Mouse (Mus musculus) lung, embryonic 14.5 days (tissue): ENCODE data around the gene Sgcd. TPM values are rescaled to one million over a fixed set of nuclear protein-coding genes. Genes with fewer than 3 reads are reported as not detected.
A peak's percentile ranks its signal among the peaks of the same experiment; 100 is the strongest.

ENCODE experiments used
- ATAC-seq: fragments of 200-750 bp; cut with Nextera tagmentation; 2 replicates; pipeline ENCODE4 v1.8.0; 2017; ENCODE audit warnings: mild to moderate bottlenecking, moderate TSS enrichment, moderate library complexity; ENCODE audit not compliant: insufficient read depth
- DNase-seq: peaks from one replicate; pipeline ENCODE4 v3.0.0-alpha.2; 2015
- H3K27ac ChIP-seq: fragments of 300-500 bp; sonication (generic); 2 replicates; pipeline ENCODE4 v1.5.1; 2014; ENCODE audit warnings: low read depth, mild to moderate bottlenecking, moderate library complexity
- H3K27me3 ChIP-seq: fragments of 300-500 bp; sonication (generic); 2 replicates; pipeline ENCODE4 v1.6.1; 2014; ENCODE audit warnings: low read length, control low read depth; ENCODE audit not compliant: insufficient read depth
- H3K36me3 ChIP-seq: fragments of 300-500 bp; sonication (generic); 2 replicates; pipeline ENCODE4 v1.6.1; 2014; ENCODE audit warnings: control low read depth; ENCODE audit not compliant: insufficient read depth
- H3K4me1 ChIP-seq: fragments of 300-500 bp; sonication (generic); 2 replicates; pipeline ENCODE4 v1.6.1; 2014; ENCODE audit warnings: antibody characterized with exemption, control low read depth; ENCODE audit not compliant: insufficient read depth
- H3K4me2 ChIP-seq: fragments of 300-500 bp; sonication (generic); 2 replicates; pipeline ENCODE4 v1.6.1; 2014; ENCODE audit warnings: mild to moderate bottlenecking
- H3K4me3 ChIP-seq: fragments of 300-500 bp; sonication (generic); 2 replicates; pipeline ENCODE4 v1.5.1; 2014; ENCODE audit warnings: low read depth, low read length
- H3K9ac ChIP-seq: fragments of 300-500 bp; sonication (generic); 2 replicates; pipeline ENCODE4 v1.6.1; 2014
- H3K9me3 ChIP-seq: fragments of 300-500 bp; sonication (generic); 2 replicates; pipeline ENCODE4 v1.6.1; 2016; ENCODE audit warnings: low read depth, low read length, control low read depth
- CTCF ChIP-seq: IDR thresholded peaks from 2 replicates; pipeline ENCODE4 v1.5.1; 2016; ENCODE audit warnings: antibody characterized with exemption, low read depth
- WGBS: fragments of 180-500 bp; shearing (Covaris S2); extraction: QIAGEN DNeasy Blood & Tissue Kit; methylation state at CpG from one replicate; pipeline ENCODE4 v1.1.7; 2014; 5-methylcytosine and 5-hydroxymethylcytosine counted together
- polyA plus RNA-seq: library from polyadenylated mRNA; unstranded; fragments of >200 nt; fragmentation: Nextera tagmentation; extraction: Ambion mirVana; gene quantifications from 2 replicates; pipeline ENCODE4 v1.2.1, GENCODE M21; 2014

Gene Sgcd
- polyA plus RNA-seq, 1 experiment from 2014 or later = 2.5 TPM

DNA sequence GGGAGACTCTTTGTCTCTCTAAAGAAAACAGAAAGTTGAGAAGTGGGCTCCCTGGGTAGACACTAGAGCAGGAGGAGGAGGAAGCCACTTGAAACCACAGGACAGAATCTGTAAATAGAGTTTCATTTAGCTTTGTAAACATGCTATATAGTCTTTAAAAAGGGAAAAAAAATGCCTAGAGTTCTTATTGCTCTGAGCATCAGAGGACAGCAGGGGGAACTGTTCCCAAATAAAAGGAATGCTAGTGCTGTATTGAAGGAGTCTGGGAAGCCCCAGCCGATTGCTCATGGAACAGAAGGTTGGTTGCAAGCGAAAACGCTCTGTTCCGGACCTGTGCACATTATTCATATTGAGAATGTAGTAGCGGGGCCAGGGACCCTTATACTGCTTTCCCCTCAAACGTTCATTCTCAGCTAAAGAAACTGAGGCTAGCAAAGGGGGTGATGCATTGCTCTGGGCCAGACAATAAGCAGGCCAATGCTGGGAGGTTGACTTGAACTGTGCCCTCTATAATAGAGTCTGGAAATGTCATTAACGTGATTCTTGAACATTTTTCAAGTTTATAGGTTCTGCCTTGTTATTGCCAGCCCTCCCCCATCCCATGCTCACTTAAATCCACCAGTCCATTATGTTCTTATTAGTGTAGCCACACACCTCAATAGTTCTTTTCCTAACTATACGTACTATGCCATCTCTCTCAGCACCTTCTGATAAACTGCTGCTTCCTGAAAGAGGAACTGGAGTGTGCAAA is 1140.4 kb downstream of the Sgcd start:
- DNase-seq (peak; percentile 78), ATAC-seq (peak; percentile 70; the same call in 1 of the 2 replicates)
- Histone ChIP-seq H3K9ac (no peak overlapping the region), H3K9me3 (no peaks in the 10 kb centered on the region), H3K4me2 (no peak overlapping the region), H3K27ac (no peak overlapping the region), H3K4me1 (no peaks in the 10 kb centered on the region), H3K27me3 (no peaks in the 10 kb centered on the region), H3K4me3 (no peak overlapping the region), H3K36me3 (no peaks in the 10 kb centered on the region)
- WGBS = 27% methylated on average over 8 of the region's 8 CpGs
- TF ChIP-seq CTCF = peak; percentile 62

DNA sequence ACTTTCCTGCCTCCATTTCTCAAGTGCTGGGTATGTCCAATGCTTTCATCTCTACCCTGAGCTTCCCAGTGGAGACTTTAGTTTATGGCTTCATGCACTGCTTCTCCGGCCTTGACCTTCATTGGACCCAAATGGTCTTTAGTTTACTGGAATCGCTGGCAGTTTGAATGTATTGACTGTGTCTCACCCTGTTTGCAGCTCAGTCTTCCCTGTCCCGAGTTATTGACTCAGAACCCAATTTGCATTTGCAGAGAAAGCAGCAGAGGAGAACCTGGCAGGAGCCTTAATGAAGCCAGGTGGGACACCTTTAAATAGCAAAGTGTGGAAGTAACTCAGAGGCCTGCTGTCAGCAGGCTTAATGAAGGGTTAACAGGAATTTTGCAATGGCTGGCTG is 1140.9 kb downstream of the Sgcd start:
- H3K4me2 ChIP-seq = no peak overlapping the region
- no peak for ATAC-seq
- no peak overlapping the region for H3K27ac ChIP-seq
- TF ChIP-seq CTCF = no peak
- no peak overlapping the region for H3K9ac ChIP-seq
- no peak for DNase-seq
- H3K4me1 ChIP-seq = no peaks in the 10 kb centered on the region
- WGBS = 48% methylated on average over 3 of the region's 3 CpGs
- no peaks in the 10 kb centered on the region for H3K27me3 ChIP-seq
- no peaks in the 10 kb centered on the region for H3K36me3 ChIP-seq
- no peaks in the 10 kb centered on the region for H3K9me3 ChIP-seq
- H3K4me3 ChIP-seq = no peak overlapping the region

DNA sequence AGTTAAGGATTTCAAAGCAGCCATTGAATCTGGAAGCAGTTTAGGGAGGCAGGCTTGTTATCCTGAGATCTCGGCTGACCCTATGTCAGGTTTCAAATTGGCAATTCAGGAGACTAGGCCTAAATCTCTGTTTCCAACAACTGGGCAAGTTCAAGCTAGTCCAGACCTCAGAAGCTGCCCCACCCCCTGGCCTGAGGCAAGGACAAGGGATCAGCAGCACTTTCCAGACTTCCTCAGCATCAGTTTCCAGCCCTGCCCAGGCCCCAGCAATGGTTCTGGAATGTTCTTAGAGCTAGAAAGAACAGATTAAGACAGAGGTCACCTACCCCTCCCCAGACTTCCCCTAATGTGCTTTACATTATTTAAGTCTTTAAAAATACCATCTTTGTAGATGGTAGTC is 1142.1 kb downstream of the Sgcd start:
- ATAC-seq (no peak), DNase-seq (no peak)
- Histone ChIP-seq H3K36me3 (no peaks in the 10 kb centered on the region), H3K27ac (no peak overlapping the region), H3K4me1 (no peaks in the 10 kb centered on the region), H3K9me3 (no peaks in the 10 kb centered on the region), H3K9ac (no peak overlapping the region), H3K4me2 (no peak overlapping the region), H3K4me3 (no peak overlapping the region), H3K27me3 (no peaks in the 10 kb centered on the region)
- 86% methylated on average over 1 of the region's 1 CpGs for WGBS
- TF ChIP-seq CTCF = no peak
